Comparison of ENCODE assay signal across 15 mouse cellular contexts in genomic region chr13:114604037-114604694, GRCm38 (mm10).
"Had no signal": no experiment of that assay in that cellular context is flagged by ENCODE, and none has a peak within 500 bp of the region (broad histone marks: within the 10 kb centered on the region; RNA-seq: fewer than 3 reads in every experiment).

No protein-coding gene starts in this region.

- H3K27me3 ChIP-seq: limb, embryonic 13.5 days; midbrain, embryonic 12.5 days; neural tube, embryonic 15.5 days had no signal

- H3K4me1 ChIP-seq: limb, embryonic 13.5 days; midbrain, embryonic 12.5 days; neural tube, embryonic 15.5 days had no signal

- H3K36me3 ChIP-seq: limb, embryonic 13.5 days; midbrain, embryonic 12.5 days; neural tube, embryonic 15.5 days had no signal

- H3K9ac ChIP-seq: limb, embryonic 13.5 days; liver, embryonic 14.5 days; midbrain, embryonic 12.5 days; neural tube, embryonic 15.5 days had no signal

- H3K9me3 ChIP-seq: limb, embryonic 13.5 days; midbrain, embryonic 12.5 days; neural tube, embryonic 15.5 days had no signal

- H3K4me2 ChIP-seq: limb, embryonic 13.5 days; midbrain, embryonic 12.5 days; neural tube, embryonic 15.5 days had no signal

- H3K27ac ChIP-seq: kidney, postnatal 0 days; limb, embryonic 13.5 days; liver, embryonic 14.5 days; midbrain, embryonic 12.5 days; neural tube, embryonic 15.5 days; stomach, postnatal 0 days had no signal

- DNase-seq: kidney, adult 9 months; kidney, postnatal 36 days; layer of hippocampus, adult 9-11 months; layer of hippocampus, postnatal 36 days; left cerebral cortex, postnatal 4 days; lung, adult 18-20 months; thymus, adult 18-20 months; thymus, postnatal 14 days had no signal

- H3K4me3 ChIP-seq: limb, embryonic 13.5 days; midbrain, embryonic 12.5 days; myocyte; neural tube, embryonic 15.5 days had no signal
